Mouse (Mus musculus) myocyte (in vitro differentiated cells): ENCODE results near the gene H2-Ke6. TPM values are rescaled to one million over a fixed set of nuclear protein-coding genes. Genes with fewer than 3 reads are reported as not detected.
A peak's percentile ranks its signal among the peaks of the same experiment; 100 is the strongest.
"Not testable (repeated sequence)": the region's sequence is repeated elsewhere in the genome, so short reads cannot be mapped to it uniquely, and the experiment has no call there.

Source experiments
- H3K27me3 ChIP-seq: one replicate; pipeline ENCODE4 v1.6.1; 2011; ENCODE audit not compliant: control insufficient read depth, insufficient read depth, insufficient read length
- H3K36me3 ChIP-seq: one replicate; pipeline ENCODE4 v1.6.1; 2011; ENCODE audit not compliant: control insufficient read depth, insufficient read depth
- H3K4me2 ChIP-seq: one replicate; pipeline ENCODE4 v1.6.1; 2011; ENCODE audit warnings: low read depth, control low read depth
- H3K4me3 ChIP-seq: one replicate; pipeline ENCODE4 v1.5.1; 2011; ENCODE audit warnings: mild to moderate bottlenecking, control low read depth, moderate library complexity
- H3K79me2 ChIP-seq: one replicate; pipeline ENCODE4 v1.6.1; 2011; ENCODE audit not compliant: control insufficient read depth, insufficient read depth
- H3ac ChIP-seq: one replicate; pipeline ENCODE4 v1.6.1; 2011; ENCODE audit not compliant: control insufficient read depth, insufficient read length
- CEBPB ChIP-seq: IDR thresholded peaks from 2 replicates; pipeline ENCODE4 v1.6.1; 2011; ENCODE audit warnings: mild to moderate bottlenecking, moderate library complexity; ENCODE audit not compliant: poor library complexity, insufficient read depth, severe bottlenecking
- E2F4 ChIP-seq: IDR thresholded peaks from one replicate; pipeline ENCODE4 v1.6.1; 2011; ENCODE audit warnings: mild to moderate bottlenecking, control low read depth, moderate library complexity; ENCODE audit not compliant: insufficient read depth
- MAX ChIP-seq: IDR thresholded peaks from one replicate; pipeline ENCODE4 v1.6.1; 2011; ENCODE audit warnings: low read depth, mild to moderate bottlenecking, control low read depth
- MYOD1 ChIP-seq, 3 experiments: IDR thresholded peaks; one replicate each; pipeline ENCODE4 v1.6.1; 2011; ENCODE audit warnings: control low read depth in 2 of 3, low read depth in 2 of 3, mild to moderate bottlenecking in 2 of 3, moderate library complexity in 1 of 3; ENCODE audit not compliant: insufficient read length in 2 of 3, control insufficient read depth in 1 of 3
- MYOG ChIP-seq, 3 experiments: IDR thresholded peaks; one replicate each; pipeline ENCODE4 v1.6.1; 2011; ENCODE audit warnings: control low read depth in 2 of 3, low read depth in 2 of 3, mild to moderate bottlenecking in 2 of 3; ENCODE audit not compliant: insufficient read length in 2 of 3, control insufficient read depth in 1 of 3, insufficient read depth in 1 of 3
- POLR2A ChIP-seq: IDR thresholded peaks from one replicate; pipeline ENCODE4 v1.6.1; 2011; ENCODE audit warnings: low read depth, mild to moderate bottlenecking, control low read depth, moderate library complexity; ENCODE audit not compliant: insufficient read length
- POLR2AphosphoS2 ChIP-seq: IDR thresholded peaks from one replicate; pipeline ENCODE4 v1.6.1; 2011; ENCODE audit warnings: low read depth, control low read depth; ENCODE audit not compliant: insufficient read length
- REST ChIP-seq: IDR thresholded peaks from one replicate; pipeline ENCODE4 v1.6.1; 2011; ENCODE audit warnings: mild to moderate bottlenecking, control low read depth, moderate library complexity; ENCODE audit not compliant: insufficient read depth, insufficient read length
- SRF ChIP-seq: IDR thresholded peaks from one replicate; pipeline ENCODE4 v1.6.1; 2011; ENCODE audit warnings: low read depth; ENCODE audit not compliant: control insufficient read depth, insufficient read length
- TCF12 ChIP-seq: IDR thresholded peaks from one replicate; pipeline ENCODE4 v1.6.1; 2011; ENCODE audit warnings: mild to moderate bottlenecking, control low read depth; ENCODE audit not compliant: poor library complexity, insufficient read depth, severe bottlenecking
- TCF3 ChIP-seq: IDR thresholded peaks from one replicate; pipeline ENCODE4 v1.6.1; 2011; ENCODE audit warnings: low read depth, control low read depth; ENCODE audit not compliant: insufficient read length
- USF1 ChIP-seq: IDR thresholded peaks from one replicate; pipeline ENCODE4 v1.6.1; 2011; ENCODE audit warnings: low read depth, mild to moderate bottlenecking, control low read depth, moderate library complexity
- polyA plus RNA-seq: library from polyadenylated mRNA; unstranded; fragments of >200 nt; fragmentation: generic; extraction: Trizol; gene quantifications from one replicate; pipeline ENCODE4 v1.2.1, GENCODE M21; 2012; ENCODE audit warnings: missing spikeins

H2-Ke6 gene
- polyA plus RNA-seq, 1 experiment: 51.1 TPM

GRCm38 (mm10) chr17:33994959-33995358, 32.9 kb downstream of the H2-Ke6 start:
- H3K27me3 ChIP-seq: no peaks in the 10 kb centered on the region
- no peaks in the 10 kb centered on the region for H3K36me3 ChIP-seq
- no peak overlapping the region for H3K4me2 ChIP-seq
- TF ChIP-seq POLR2A (no peak), MAX (no peak), TCF12 (no peak), TCF3 (no peak), SRF (no peak), REST (no peak), MYOG (IDR thresholded peaks at IDR 0.05; ENCODE audit: control insufficient read depth in 1 of 3, insufficient read depth in 1 of 3, insufficient read length in 2 of 3, low read depth in 2 of 3) (no peak), POLR2AphosphoS2 (no peak), USF1 (no peak), MYOD1 (IDR thresholded peaks at IDR 0.05; ENCODE audit: control insufficient read depth in 1 of 3, insufficient read length in 2 of 3, low read depth in 2 of 3) (no peak), E2F4 (no peak)
- no peak overlapping the region for H3ac ChIP-seq
- no peaks in the 10 kb centered on the region for H3K79me2 ChIP-seq
- H3K4me3 ChIP-seq: no peak overlapping the region

GRCm38 (mm10) chr17:33991788-33992664, 35.8 kb downstream of the H2-Ke6 start:
- Histone ChIP-seq H3K36me3 (no peaks in the 10 kb centered on the region), H3K27me3 (peaks cover 8% of the 10 kb centered on the region), H3ac (no peak overlapping the region), H3K4me2 (no peak overlapping the region), H3K4me3 (no peak overlapping the region), H3K79me2 (no peaks in the 10 kb centered on the region)
- TF ChIP-seq POLR2AphosphoS2: no peak
- TF ChIP-seq SRF: no peak
- no peak for TF ChIP-seq MYOD1 (IDR thresholded peaks at IDR 0.05; ENCODE audit: control insufficient read depth in 1 of 3, insufficient read length in 2 of 3, low read depth in 2 of 3)
- TF ChIP-seq REST: no peak
- TF ChIP-seq TCF3: no peak
- peak; percentile 90 for TF ChIP-seq USF1
- TF ChIP-seq MAX: no peak
- no peak for TF ChIP-seq E2F4

DNA sequence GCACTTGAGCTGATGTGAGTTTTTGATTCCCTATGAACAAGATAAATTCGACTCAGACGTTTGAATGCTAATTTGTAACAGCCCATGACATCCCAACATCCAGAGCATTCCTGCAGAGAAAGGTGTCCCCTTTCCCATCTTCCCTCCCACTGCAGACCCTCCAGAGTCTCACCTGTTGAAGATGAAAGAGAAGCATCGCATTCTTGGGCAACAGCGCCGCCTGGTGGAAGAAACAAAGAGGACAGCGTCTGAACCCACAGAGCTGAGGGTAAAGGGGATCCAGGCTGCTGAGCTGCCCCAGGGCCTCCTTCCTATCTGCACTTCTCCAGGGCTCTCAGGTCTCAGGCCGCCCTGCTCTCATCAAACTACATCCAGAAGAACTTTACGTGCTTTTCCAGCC, 45.7 kb downstream of the H2-Ke6 start:
- not testable (repeated sequence) for H3K4me3 ChIP-seq, H3ac ChIP-seq, H3K4me2 ChIP-seq, H3K36me3 ChIP-seq, H3K79me2 ChIP-seq
- peaks cover 14% of the 10 kb centered on the region for H3K27me3 ChIP-seq

GRCm38 (mm10) chr17:33981192-33981909, 46.5 kb downstream of the H2-Ke6 start:
- not testable (repeated sequence) for H3K36me3 ChIP-seq, H3K79me2 ChIP-seq, H3ac ChIP-seq, H3K4me2 ChIP-seq, H3K4me3 ChIP-seq
- H3K27me3 ChIP-seq: peaks cover 14% of the 10 kb centered on the region

DNA sequence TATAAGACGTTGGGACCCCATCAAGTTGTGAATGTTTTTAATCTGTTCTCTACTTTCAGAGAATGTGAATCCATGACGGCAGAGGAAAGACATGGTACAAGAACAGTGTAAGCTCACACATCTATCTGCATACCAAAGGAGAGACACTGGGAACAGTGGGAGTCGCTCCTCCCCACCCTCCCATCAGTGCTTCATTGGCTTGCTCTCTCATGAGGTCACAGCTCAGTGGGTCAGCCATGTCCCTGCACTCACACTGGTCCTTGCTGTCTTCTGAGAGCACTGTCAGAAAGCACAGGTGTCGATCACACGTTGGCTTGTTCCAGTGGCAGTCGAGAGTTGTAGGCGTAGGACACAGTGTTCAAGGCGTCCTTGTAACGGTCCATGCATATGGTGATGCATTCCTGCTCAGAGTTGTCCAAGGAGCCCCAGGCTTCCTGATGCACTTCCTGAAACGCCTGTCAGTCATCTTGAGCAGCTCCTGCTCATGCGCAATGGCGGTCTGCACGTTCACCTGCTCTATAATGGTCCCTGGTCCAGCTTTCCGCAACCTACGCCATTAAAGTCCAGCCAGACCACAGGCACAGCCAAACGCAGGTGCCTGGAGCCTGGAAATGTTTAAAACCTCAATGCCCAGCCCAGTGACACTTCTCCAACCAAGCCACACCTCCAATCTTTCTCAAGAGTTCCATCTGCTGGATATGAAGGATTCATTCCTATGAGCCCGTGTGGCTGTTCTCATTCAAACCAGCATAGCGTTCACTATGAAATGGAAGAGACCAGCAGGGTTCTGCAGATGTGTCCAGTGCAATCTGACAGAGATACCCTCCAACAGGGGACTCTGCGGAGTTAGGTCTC, 47.5 kb downstream of the H2-Ke6 start:
- Histone ChIP-seq H3K27me3 (peaks cover 14% of the 10 kb centered on the region), H3ac (no peak overlapping the region), H3K36me3 (no peaks in the 10 kb centered on the region), H3K79me2 (no peaks in the 10 kb centered on the region), H3K4me3 (no peak overlapping the region), H3K4me2 (no peak overlapping the region)
- no peak for TF ChIP-seq POLR2A
- TF ChIP-seq MAX: no peak
- TF ChIP-seq TCF3: no peak
- TF ChIP-seq USF1: no peak
- TF ChIP-seq MYOG (IDR thresholded peaks at IDR 0.05; ENCODE audit: control insufficient read depth in 1 of 3, insufficient read depth in 1 of 3, insufficient read length in 2 of 3, low read depth in 2 of 3): no peak
- TF ChIP-seq REST: no peak
- no peak for TF ChIP-seq SRF
- TF ChIP-seq POLR2AphosphoS2: no peak
- TF ChIP-seq CEBPB: no peak
- no peak for TF ChIP-seq MYOD1 (IDR thresholded peaks at IDR 0.05; ENCODE audit: control insufficient read depth in 1 of 3, insufficient read length in 2 of 3, low read depth in 2 of 3)
- TF ChIP-seq E2F4: no peak
- no peak for TF ChIP-seq TCF12
